Mouse (Mus musculus) neutrophil, adult 59 days (primary cell): ENCODE data around the gene Nnmt. TPM values are rescaled to one million over a fixed set of nuclear protein-coding genes. Genes with fewer than 3 reads are reported as not detected.

ENCODE experiments used
- total RNA-seq, 2 experiments: library from RNA; stranded (reverse); gene quantifications; 1 replicate in 1 of 2; 2 replicates in 1 of 2; pipeline ENCODE4 v1.2.4; 2023

Gene Nnmt
- under 1 TPM in 1 of 2 experiments, not detected in 1; 0.86 TPM for total RNA-seq

DNA sequence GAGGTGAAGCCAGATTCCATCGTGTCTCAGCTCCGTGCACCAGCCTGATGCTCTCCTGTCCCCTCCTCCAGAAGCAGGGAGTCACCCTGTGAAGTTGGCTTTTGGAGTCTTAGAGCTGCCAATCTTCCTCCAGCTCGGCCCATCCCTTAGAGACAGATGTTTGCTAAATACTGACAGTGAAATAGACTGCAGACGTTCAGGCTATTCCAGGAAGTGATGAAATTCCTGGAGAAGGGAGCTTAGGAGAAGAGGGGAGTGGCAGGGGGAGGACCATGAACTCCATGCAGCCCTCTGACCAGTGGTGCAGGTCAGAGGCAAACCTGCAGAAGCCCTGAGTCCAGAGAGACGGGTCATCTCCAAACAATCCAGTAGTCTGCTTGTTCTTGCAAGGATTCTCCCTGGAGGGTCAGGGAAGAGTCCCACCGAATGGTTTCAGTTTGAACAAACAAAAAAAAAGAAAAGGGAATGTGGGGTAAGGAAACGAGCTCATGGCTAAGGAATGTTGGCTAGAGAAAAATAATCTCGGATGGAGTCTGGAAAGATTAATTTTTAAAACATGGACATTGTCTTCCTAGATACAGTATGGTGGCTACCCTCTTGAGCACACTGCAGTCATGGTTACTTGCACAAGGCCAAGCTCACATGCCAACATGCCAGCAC is at the start of gene Nnmt:
Gene Nnmt (minus strand): TSS at position 215 of the 660 bp plus-strand sequence.

Other genes starting within 250 kb of the Nnmt start
- 10 to 100 TPM; 30.7 to 33.9 TPM for gene Rexo2, start 124.5 kb downstream of the Nnmt start, total RNA-seq
- 100 to 1,000 TPM in 1 of 2 experiments, 10 to 100 TPM in 1; 81.1 to 105 TPM for gene Rbm7, start 109.9 kb downstream of the Nnmt start, total RNA-seq
- 10 to 100 TPM; 17.9 to 19.5 TPM for gene Gm5617, start 109.7 kb downstream of the Nnmt start, total RNA-seq
- gene Zbtb16, start 231.1 kb upstream of the Nnmt start, total RNA-seq: 1 to 10 TPM; 6.6 to 7.6 TPM